Mouse (Mus musculus): ENCODE data around the gene Mrpl34. TPM values are rescaled to one million over a fixed set of nuclear protein-coding genes. Genes with fewer than 3 reads are reported as not detected.
A peak's percentile ranks its signal among the peaks of the same experiment; 100 is the strongest.

The Mrpl34 gene
- polyA plus RNA-seq, 1 experiment, result 14.2 TPM

- no peak for TF ChIP-seq CTCF (IDR thresholded peaks at IDR 0.05; ENCODE audit: control insufficient read depth, insufficient read depth, insufficient replicate concordance, low read depth, low read length)
- TF ChIP-seq POLR2A (IDR thresholded peaks at IDR 0.05; ENCODE audit: control insufficient read depth, low read depth, low read length), result peak; percentile 81
- Histone ChIP-seq H3K4me3 (ENCODE audit: control insufficient read depth, low read depth, low read length) (peak within 1 kb of the TSS; percentile 88), H3K27ac (ENCODE audit: control insufficient read depth, insufficient read depth, low read depth, low read length) (peak within 1 kb of the TSS; percentile 84), H3K36me3 (ENCODE audit: control insufficient read depth, insufficient read depth, low read length) (no peaks in the 10 kb centered on the region), H3K4me1 (ENCODE audit: control insufficient read depth, insufficient read depth, low read length) (peaks cover 18% of the 10 kb centered on the region), H3K27me3 (ENCODE audit: control insufficient read depth, insufficient read depth, low read length) (no peaks in the 10 kb centered on the region)
Measured at GRCm38 (mm10) chr8:71468916-71469315, 4.2 kb downstream of the Mrpl34 start, which contains the start of gene Dda1. Dda1 (plus strand) TSS chr8:71469199.

- no peaks in the 10 kb centered on the region for H3K27me3 ChIP-seq (ENCODE audit: control insufficient read depth, insufficient read depth, low read length)
- H3K27ac ChIP-seq (ENCODE audit: control insufficient read depth, insufficient read depth, low read depth, low read length), result peak overlapping the region; percentile 84
- no peaks in the 10 kb centered on the region for H3K36me3 ChIP-seq (ENCODE audit: control insufficient read depth, insufficient read depth, low read length)
- H3K4me1 ChIP-seq (ENCODE audit: control insufficient read depth, insufficient read depth, low read length), result peaks cover 13% of the 10 kb centered on the region
- TF ChIP-seq CTCF (IDR thresholded peaks at IDR 0.05; ENCODE audit: control insufficient read depth, insufficient read depth, insufficient replicate concordance, low read depth, low read length) (no peak), POLR2A (IDR thresholded peaks at IDR 0.05; ENCODE audit: control insufficient read depth, low read depth, low read length) (no peak)
- H3K4me3 ChIP-seq (ENCODE audit: control insufficient read depth, low read depth, low read length), result peak overlapping the region; percentile 88
Measured at GRCm38 (mm10) chr8:71469411-71469810, 4.7 kb downstream of the Mrpl34 start.

- peak overlapping the region; percentile 84 for H3K27ac ChIP-seq (ENCODE audit: control insufficient read depth, insufficient read depth, low read depth, low read length)
- H3K4me3 ChIP-seq (ENCODE audit: control insufficient read depth, low read depth, low read length), result peak overlapping the region; percentile 88
- no peaks in the 10 kb centered on the region for H3K36me3 ChIP-seq (ENCODE audit: control insufficient read depth, insufficient read depth, low read length)
- TF ChIP-seq POLR2A (IDR thresholded peaks at IDR 0.05; ENCODE audit: control insufficient read depth, low read depth, low read length) (peak; percentile 54; the same call in 1 of the 2 replicates), CTCF (IDR thresholded peaks at IDR 0.05; ENCODE audit: control insufficient read depth, insufficient read depth, insufficient replicate concordance, low read depth, low read length) (no peak)
- no peaks in the 10 kb centered on the region for H3K27me3 ChIP-seq (ENCODE audit: control insufficient read depth, insufficient read depth, low read length)
- H3K4me1 ChIP-seq (ENCODE audit: control insufficient read depth, insufficient read depth, low read length), result peaks cover 7% of the 10 kb centered on the region
Measured at GRCm38 (mm10) chr8:71470146-71470912, 5.6 kb downstream of the Mrpl34 start.

- Histone ChIP-seq H3K4me3 (ENCODE audit: control insufficient read depth, low read depth, low read length) (peak overlapping the region; percentile 88), H3K27ac (ENCODE audit: control insufficient read depth, insufficient read depth, low read depth, low read length) (no peak overlapping the region; the same call in 1 of the 2 replicates), H3K4me1 (ENCODE audit: control insufficient read depth, insufficient read depth, low read length) (peaks cover 9% of the 10 kb centered on the region), H3K27me3 (ENCODE audit: control insufficient read depth, insufficient read depth, low read length) (no peaks in the 10 kb centered on the region), H3K36me3 (ENCODE audit: control insufficient read depth, insufficient read depth, low read length) (no peaks in the 10 kb centered on the region)
- TF ChIP-seq CTCF (IDR thresholded peaks at IDR 0.05; ENCODE audit: control insufficient read depth, insufficient read depth, insufficient replicate concordance, low read depth, low read length), result no peak
- no peak for TF ChIP-seq POLR2A (IDR thresholded peaks at IDR 0.05; ENCODE audit: control insufficient read depth, low read depth, low read length)
Measured at GRCm38 (mm10) chr8:71470913-71471255, 6.1 kb downstream of the Mrpl34 start.

- TF ChIP-seq CTCF (IDR thresholded peaks at IDR 0.05; ENCODE audit: control insufficient read depth, insufficient read depth, insufficient replicate concordance, low read depth, low read length) (no peak), POLR2A (IDR thresholded peaks at IDR 0.05; ENCODE audit: control insufficient read depth, low read depth, low read length) (no peak)
- H3K27ac ChIP-seq (ENCODE audit: control insufficient read depth, insufficient read depth, low read depth, low read length), result no peak overlapping the region
- no peaks in the 10 kb centered on the region for H3K27me3 ChIP-seq (ENCODE audit: control insufficient read depth, insufficient read depth, low read length)
- H3K36me3 ChIP-seq (ENCODE audit: control insufficient read depth, insufficient read depth, low read length), result no peaks in the 10 kb centered on the region
- H3K4me1 ChIP-seq (ENCODE audit: control insufficient read depth, insufficient read depth, low read length), result peaks cover 15% of the 10 kb centered on the region
- H3K4me3 ChIP-seq (ENCODE audit: control insufficient read depth, low read depth, low read length), result no peak overlapping the region
Measured at GRCm38 (mm10) chr8:71471861-71472260, 7.1 kb downstream of the Mrpl34 start.

- Histone ChIP-seq H3K4me1 (ENCODE audit: control insufficient read depth, insufficient read depth, low read length) (peaks cover 24% of the 10 kb centered on the region), H3K27ac (ENCODE audit: control insufficient read depth, insufficient read depth, low read depth, low read length) (no peak overlapping the region), H3K27me3 (ENCODE audit: control insufficient read depth, insufficient read depth, low read length) (no peaks in the 10 kb centered on the region), H3K36me3 (ENCODE audit: control insufficient read depth, insufficient read depth, low read length) (no peaks in the 10 kb centered on the region), H3K4me3 (ENCODE audit: control insufficient read depth, low read depth, low read length) (no peak overlapping the region)
- TF ChIP-seq POLR2A (IDR thresholded peaks at IDR 0.05; ENCODE audit: control insufficient read depth, low read depth, low read length), result no peak
- peak; percentile 8; the same call in 1 of the 2 replicates for TF ChIP-seq CTCF (IDR thresholded peaks at IDR 0.05; ENCODE audit: control insufficient read depth, insufficient read depth, insufficient replicate concordance, low read depth, low read length)
Measured at GRCm38 (mm10) chr8:71472601-71473386, 8.0 kb downstream of the Mrpl34 start.

GRCm38 (mm10) chr8:71474344-71474743 lies 9.6 kb downstream of the Mrpl34 start:
- Histone ChIP-seq H3K4me3 (ENCODE audit: control insufficient read depth, low read depth, low read length) (no peak overlapping the region), H3K27ac (ENCODE audit: control insufficient read depth, insufficient read depth, low read depth, low read length) (no peak overlapping the region), H3K36me3 (ENCODE audit: control insufficient read depth, insufficient read depth, low read length) (no peaks in the 10 kb centered on the region), H3K27me3 (ENCODE audit: control insufficient read depth, insufficient read depth, low read length) (no peaks in the 10 kb centered on the region), H3K4me1 (ENCODE audit: control insufficient read depth, insufficient read depth, low read length) (peaks cover 24% of the 10 kb centered on the region)
- TF ChIP-seq CTCF (IDR thresholded peaks at IDR 0.05; ENCODE audit: control insufficient read depth, insufficient read depth, insufficient replicate concordance, low read depth, low read length) (no peak), POLR2A (IDR thresholded peaks at IDR 0.05; ENCODE audit: control insufficient read depth, low read depth, low read length) (no peak)

Measured in testis, adult 2 months (tissue).